Comparison of ENCODE assay signal across 9 mouse cellular contexts in genomic region chr11:3862661-3863453, GRCm38 (mm10). TPM values are rescaled to one million over a fixed set of nuclear protein-coding genes. Genes with fewer than 3 reads are reported as not detected.
DNase-seq lines count a peak whose midpoint lies in the region; ATAC-seq and TF ChIP-seq lines count a peak whose summit lies in the region.
"Had no signal": no experiment of that assay in that cellular context is flagged by ENCODE, and none has a peak within 500 bp of the region (broad histone marks: within the 10 kb centered on the region; RNA-seq: fewer than 3 reads in every experiment).

No protein-coding gene starts in this region.

- no peak for TF ChIP-seq POLR2A in liver, adult 2 months (IDR thresholded peaks at IDR 0.05; ENCODE audit: extremely low read depth, insufficient read depth, low read length)

- peak overlapping the region; percentile 70 for H3K4me2 ChIP-seq in embryonic facial prominence, embryonic 14.5 days (ENCODE audit: low read depth, low read length)
- H3K4me2 ChIP-seq in intestine, embryonic 14.5 days (ENCODE audit: low read length) = peak overlapping the region; percentile 86
- H3K4me2 ChIP-seq in neural tube, embryonic 13.5 days = peak overlapping the region; percentile 76

- H3K27ac ChIP-seq in liver, adult 2 months (replicated peaks; ENCODE audit: insufficient read depth, low read depth, low read length) = no peak overlapping the region
- H3K27ac ChIP-seq in embryonic facial prominence, embryonic 14.5 days (replicated peaks; ENCODE audit: low read depth, low read length) = no peak overlapping the region
- H3K27ac ChIP-seq in intestine, embryonic 14.5 days (ENCODE audit: low read depth) = no peak overlapping the region
- no peak overlapping the region for H3K27ac ChIP-seq in neural tube, embryonic 13.5 days (replicated peaks)
- H3K27ac ChIP-seq: liver, embryonic 14.5 days had no signal

- H3K27me3 ChIP-seq in liver, adult 2 months (ENCODE audit: control insufficient read depth, insufficient read depth, low read length) = no peaks in the 10 kb centered on the region
- H3K27me3 ChIP-seq in embryonic facial prominence, embryonic 14.5 days (replicated peaks; ENCODE audit: control insufficient read depth, insufficient read depth, low read length) = peaks cover 18% of the 10 kb centered on the region
- peaks cover 12% of the 10 kb centered on the region for H3K27me3 ChIP-seq in intestine, embryonic 14.5 days (replicated peaks; ENCODE audit: control insufficient read depth, insufficient read depth, low read length)
- peaks cover 32% of the 10 kb centered on the region for H3K27me3 ChIP-seq in neural tube, embryonic 13.5 days

- H3K9me3 ChIP-seq in embryonic facial prominence, embryonic 14.5 days (ENCODE audit: control insufficient read depth, low read length) = no peaks in the 10 kb centered on the region
- H3K9me3 ChIP-seq in intestine, embryonic 14.5 days (ENCODE audit: control insufficient read depth, low read length) = no peaks in the 10 kb centered on the region
- no peaks in the 10 kb centered on the region for H3K9me3 ChIP-seq in neural tube, embryonic 13.5 days

- ATAC-seq in embryonic facial prominence, embryonic 14.5 days (ENCODE audit: low read depth) = no peak
- no peak for ATAC-seq in intestine, embryonic 14.5 days (replicated peaks; ENCODE audit: low FRiP score, low TSS enrichment, low read depth)
- 0 out of 2 replicates have a peak, but pooled peaks have one; percentile 17 for ATAC-seq in neural tube, embryonic 13.5 days (ENCODE audit: low read depth)

- no peak for DNase-seq in liver, adult 2 months (ENCODE audit: extremely low read depth, low read depth, low spot score)
- DNase-seq in liver = no peak
- DNase-seq in embryonic facial prominence, embryonic 14.5 days (ENCODE audit: low spot score) = no peak
- DNase-seq in intestine, embryonic 14.5 days (ENCODE audit: low spot score) = peak; percentile 52
- no peak for DNase-seq in frontal cortex, postnatal 10 days (ENCODE audit: low spot score in 2 of 2)
- DNase-seq in adipocyte (ENCODE audit: low spot score) = no peak
- no peak for DNase-seq in urinary bladder, postnatal 4 days (ENCODE audit: low spot score in 2 of 2)

- H3K9ac ChIP-seq in liver, adult 2 months (ENCODE audit: low read depth, low read length) = no peak overlapping the region
- H3K9ac ChIP-seq in embryonic facial prominence, embryonic 14.5 days (ENCODE audit: low read depth, low read length) = peak overlapping the region; percentile 64
- H3K9ac ChIP-seq in intestine, embryonic 14.5 days (ENCODE audit: low read length) = peak overlapping the region; percentile 29; the same call in 1 of the 2 replicates
- peak overlapping the region; percentile 71; the same call in 1 of the 2 replicates for H3K9ac ChIP-seq in neural tube, embryonic 13.5 days
- H3K9ac ChIP-seq: liver, embryonic 14.5 days had no signal

- no peaks in the 10 kb centered on the region for H3K4me1 ChIP-seq in liver, adult 2 months (ENCODE audit: control insufficient read depth, insufficient read depth, low read length)
- H3K4me1 ChIP-seq in embryonic facial prominence, embryonic 14.5 days (ENCODE audit: control insufficient read depth, insufficient read depth, low read length) = peaks cover 4% of the 10 kb centered on the region; the same call in 1 of the 2 replicates
- 0 out of 2 replicates have a peak, but pooled peaks cover 4% of the 10 kb centered on the region for H3K4me1 ChIP-seq in intestine, embryonic 14.5 days (replicated peaks; ENCODE audit: control insufficient read depth, insufficient read depth, low read length)
- peaks cover 16% of the 10 kb centered on the region for H3K4me1 ChIP-seq in neural tube, embryonic 13.5 days (replicated peaks)

- TF ChIP-seq CTCF in liver, adult 2 months (IDR thresholded peaks at IDR 0.05; ENCODE audit: low read depth, low read length) = no peak

- peak overlapping the region; percentile 60; the same call in 1 of the 2 replicates for H3K4me3 ChIP-seq in liver, adult 2 months (ENCODE audit: insufficient read depth, low read depth, low read length)
- H3K4me3 ChIP-seq in embryonic facial prominence, embryonic 14.5 days (ENCODE audit: low read depth, low read length) = peak overlapping the region; percentile 52
- H3K4me3 ChIP-seq in intestine, embryonic 14.5 days (ENCODE audit: low read depth, low read length) = peak overlapping the region; percentile 34; the same call in 1 of the 2 replicates
- H3K4me3 ChIP-seq in neural tube, embryonic 13.5 days = peak overlapping the region; percentile 48

- 78% methylated on average over 19 of the region's 19 CpGs for WGBS in liver, adult 2 months
- 73% methylated on average over 19 of the region's 19 CpGs for WGBS in embryonic facial prominence, embryonic 14.5 days
- WGBS in intestine, embryonic 14.5 days = 76% methylated on average over 19 of the region's 19 CpGs
- 72% methylated on average over 19 of the region's 19 CpGs for WGBS in neural tube, embryonic 13.5 days

- H3K79me2 ChIP-seq in liver, adult 2 months (ENCODE audit: control insufficient read depth, insufficient read depth, low read length) = no peaks in the 10 kb centered on the region

- no peaks in the 10 kb centered on the region for H3K36me3 ChIP-seq in liver, adult 2 months (ENCODE audit: control insufficient read depth, insufficient read depth, low read length)
- no peaks in the 10 kb centered on the region for H3K36me3 ChIP-seq in embryonic facial prominence, embryonic 14.5 days (ENCODE audit: control insufficient read depth, insufficient read depth, low read length)
- H3K36me3 ChIP-seq in intestine, embryonic 14.5 days (ENCODE audit: control insufficient read depth, insufficient read depth, low read length) = no peaks in the 10 kb centered on the region
- no peaks in the 10 kb centered on the region for H3K36me3 ChIP-seq in neural tube, embryonic 13.5 days

RNA-seq across cellular contexts. Expression of gene Osbp2, which starts 0.8 kb away (rescaled TPM):
- 1.1 and 1.4 TPM in 2 replicates for total RNA-seq in liver, adult 2 months (2014; rRNA removed)
- 0.70 and 0.72 TPM in 2 replicates for polyA plus RNA-seq in liver, adult 2 months (2012; rRNA removed)
- polyA plus RNA-seq in embryonic facial prominence, embryonic 14.5 days (2014; fragmentation: Nextera tagmentation; extraction: Ambion mirVana) = 0.93 and 1.3 TPM in 2 replicates
- 0.44 and 0.51 TPM in 2 replicates for polyA plus RNA-seq in intestine, embryonic 14.5 days (2014; fragmentation: Nextera tagmentation; extraction: Ambion mirVana)
- polyA plus RNA-seq in neural tube, embryonic 13.5 days (2015; fragmentation: Nextera tagmentation; extraction: Ambion mirVana) = 12.3 and 16.8 TPM in 2 replicates

RNA-seq across cellular contexts. Expression of gene 4921536K21Rik, which starts 32.0 kb away (rescaled TPM):
- not detected in 2 replicates for total RNA-seq in liver, adult 2 months (2014; rRNA removed)
- not detected in 2 replicates for polyA plus RNA-seq in liver, adult 2 months (2012; rRNA removed)
- polyA plus RNA-seq in embryonic facial prominence, embryonic 14.5 days (2014; fragmentation: Nextera tagmentation; extraction: Ambion mirVana) = 0.17 and 0.21 TPM in 2 replicates
- polyA plus RNA-seq in intestine, embryonic 14.5 days (2014; fragmentation: Nextera tagmentation; extraction: Ambion mirVana) = 0.07 and 0.11 TPM in 2 replicates
- 0.33 and 0.77 TPM in 2 replicates for polyA plus RNA-seq in neural tube, embryonic 13.5 days (2015; fragmentation: Nextera tagmentation; extraction: Ambion mirVana)

RNA-seq across cellular contexts. Expression of gene Dusp18, which starts 32.2 kb away (rescaled TPM):
- under 0.01 and 0.07 TPM in 2 replicates for total RNA-seq in liver, adult 2 months (2014; rRNA removed)
- polyA plus RNA-seq in liver, adult 2 months (2012; rRNA removed) = 0.05 TPM in 2 replicates
- polyA plus RNA-seq in embryonic facial prominence, embryonic 14.5 days (2014; fragmentation: Nextera tagmentation; extraction: Ambion mirVana) = 10.0 and 10.5 TPM in 2 replicates
- 8.3 and 8.7 TPM in 2 replicates for polyA plus RNA-seq in intestine, embryonic 14.5 days (2014; fragmentation: Nextera tagmentation; extraction: Ambion mirVana)
- 23.0 and 24.7 TPM in 2 replicates for polyA plus RNA-seq in neural tube, embryonic 13.5 days (2015; fragmentation: Nextera tagmentation; extraction: Ambion mirVana)

RNA-seq across cellular contexts. Expression of gene Slc35e4, which starts 51.6 kb away (rescaled TPM):
- 0.18 and 0.34 TPM in 2 replicates for total RNA-seq in liver, adult 2 months (2014; rRNA removed)
- polyA plus RNA-seq in liver, adult 2 months (2012; rRNA removed) = 0.27 and 0.46 TPM in 2 replicates
- polyA plus RNA-seq in embryonic facial prominence, embryonic 14.5 days (2014; fragmentation: Nextera tagmentation; extraction: Ambion mirVana) = 5.8 and 6.4 TPM in 2 replicates
- 2.3 and 2.5 TPM in 2 replicates for polyA plus RNA-seq in intestine, embryonic 14.5 days (2014; fragmentation: Nextera tagmentation; extraction: Ambion mirVana)
- 11.9 and 13.3 TPM in 2 replicates for polyA plus RNA-seq in neural tube, embryonic 13.5 days (2015; fragmentation: Nextera tagmentation; extraction: Ambion mirVana)
